Mouse (Mus musculus) heart, adult 2 months (tissue): Measurements from ENCODE around the gene Ppp4c.

Source experiments
- CTCF ChIP-seq: fragments of 200-600 bp; IDR thresholded peaks from 2 replicates; pipeline ENCODE4 v1.8.1; 2022; ENCODE audit warnings: antibody characterized with exemption, mild to moderate bottlenecking, moderate library complexity
- EP300 ChIP-seq: fragments of 200-500 bp; IDR thresholded peaks from 2 replicates; pipeline ENCODE4 v1.6.1; 2011; ENCODE audit warnings: low read depth, low read length, control low read depth; ENCODE audit not compliant: insufficient read depth
- POLR2A ChIP-seq: fragments of 200-500 bp; IDR thresholded peaks from 2 replicates; pipeline ENCODE4 v1.6.1; 2011; ENCODE audit warnings: mild to moderate bottlenecking, low read depth, low read length, control low read depth; ENCODE audit not compliant: insufficient read depth

DNA sequence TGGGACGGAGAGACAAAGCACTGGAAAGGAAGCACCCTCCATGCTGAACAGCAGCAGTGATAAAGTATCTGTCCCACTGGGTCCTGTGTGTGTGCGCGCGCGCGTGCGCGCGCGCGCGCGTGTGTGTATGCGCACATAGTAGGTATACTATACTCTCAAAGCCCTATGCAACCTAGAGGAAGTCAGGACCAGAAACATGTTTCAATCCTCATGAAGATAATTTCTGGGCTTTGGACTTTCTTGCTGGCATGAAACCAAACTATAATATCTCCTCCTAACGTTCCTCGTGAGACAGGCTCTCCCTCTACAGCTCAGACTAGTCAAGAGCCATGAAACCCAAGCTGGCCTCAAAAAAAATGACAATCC lies 8.7 kb upstream of the Ppp4c start:
- TF ChIP-seq POLR2A (no peak), CTCF (no peak), EP300 (no peak)
